Mouse (Mus musculus) embryonic fibroblast, embryonic 13.5 days (primary cell): ENCODE measurements around the gene Arl6ip4. TPM values are rescaled to one million over a fixed set of nuclear protein-coding genes. Genes with fewer than 3 reads are reported as not detected.

Source experiments
- H3K27ac ChIP-seq: 2 replicates; pipeline ENCODE4 v1.5.1; 2012; ENCODE audit warnings: low read length, control low read depth, inconsistent platforms; ENCODE audit not compliant: insufficient read depth
- H3K4me1 ChIP-seq: 2 replicates; pipeline ENCODE4 v1.6.1; 2011; ENCODE audit warnings: low read length; ENCODE audit not compliant: control insufficient read depth, insufficient read depth
- H3K4me3 ChIP-seq: 2 replicates; pipeline ENCODE4 v1.5.1; 2011; ENCODE audit warnings: mild to moderate bottlenecking, control low read depth, low read length; ENCODE audit not compliant: insufficient read depth
- CTCF ChIP-seq: IDR thresholded peaks from 2 replicates; pipeline ENCODE4 v1.5.1; 2011; ENCODE audit warnings: mild to moderate bottlenecking, control low read depth, low read length, moderate library complexity, borderline replicate concordance; ENCODE audit not compliant: insufficient read depth
- POLR2A ChIP-seq: IDR thresholded peaks from 2 replicates; pipeline ENCODE4 v1.6.1; 2011; ENCODE audit warnings: low read depth, mild to moderate bottlenecking, control low read depth, low read length, moderate library complexity
- polyA plus RNA-seq: library from polyadenylated mRNA; stranded (reverse); fragments of >200 nt; gene quantifications from 2 replicates; pipeline ENCODE4 v1.2.4, GENCODE M21; 2011; ENCODE audit warnings: low read depth; ENCODE audit not compliant: missing spikeins, insufficient read length

The Arl6ip4 gene
- polyA plus RNA-seq, 1 experiment = 57.0 TPM

DNA sequence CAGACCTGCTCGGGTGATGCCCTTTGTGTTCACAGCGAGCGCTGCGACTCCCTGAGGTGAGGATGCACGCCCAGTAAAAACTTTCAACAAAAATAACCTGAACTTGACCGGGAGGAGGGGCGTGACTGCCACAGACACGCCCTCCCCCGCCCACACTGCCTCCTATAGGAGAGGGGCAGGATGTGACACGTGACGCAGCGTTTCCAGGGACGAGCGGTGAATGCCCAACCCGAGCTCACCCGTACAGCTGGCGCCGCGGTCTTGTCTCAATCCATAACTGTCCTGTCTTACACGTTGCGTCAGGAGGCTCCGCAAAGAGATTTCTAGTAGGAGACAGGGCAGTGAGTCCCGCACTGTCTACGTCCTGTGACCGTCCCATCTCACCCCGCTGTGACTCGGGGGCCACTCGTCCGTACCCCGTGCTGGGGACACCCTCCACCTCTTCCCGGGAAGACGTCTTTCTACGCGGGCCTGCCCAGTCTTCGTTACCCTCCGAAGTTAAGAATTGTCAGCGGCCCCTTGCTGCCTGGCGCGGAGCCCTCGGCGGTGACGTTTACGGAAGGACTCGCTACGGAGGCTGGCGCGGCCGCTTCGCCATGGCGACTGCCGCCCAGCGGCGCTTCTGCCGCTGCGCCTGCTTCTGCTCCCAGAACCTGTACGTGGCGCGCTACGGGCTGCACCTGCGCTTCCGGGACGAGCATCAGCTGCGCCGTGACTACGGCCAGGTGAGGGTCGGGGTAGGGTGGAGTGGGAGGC is 4.0 kb upstream of the Arl6ip4 start, which contains the start of gene Ogfod2:
Gene Ogfod2, plus strand, starts transcription at position 556 of the 756 bp plus-strand sequence.
- H3K27ac ChIP-seq = peak within 1 kb of the TSS; percentile 87
- no peak; the same call in 1 of the 2 replicates for TF ChIP-seq CTCF
- TF ChIP-seq POLR2A = peak; percentile 89
- H3K4me1 ChIP-seq = peaks cover 2% of the 10 kb centered on the region
- H3K4me3 ChIP-seq = peak within 1 kb of the TSS; percentile 85

DNA sequence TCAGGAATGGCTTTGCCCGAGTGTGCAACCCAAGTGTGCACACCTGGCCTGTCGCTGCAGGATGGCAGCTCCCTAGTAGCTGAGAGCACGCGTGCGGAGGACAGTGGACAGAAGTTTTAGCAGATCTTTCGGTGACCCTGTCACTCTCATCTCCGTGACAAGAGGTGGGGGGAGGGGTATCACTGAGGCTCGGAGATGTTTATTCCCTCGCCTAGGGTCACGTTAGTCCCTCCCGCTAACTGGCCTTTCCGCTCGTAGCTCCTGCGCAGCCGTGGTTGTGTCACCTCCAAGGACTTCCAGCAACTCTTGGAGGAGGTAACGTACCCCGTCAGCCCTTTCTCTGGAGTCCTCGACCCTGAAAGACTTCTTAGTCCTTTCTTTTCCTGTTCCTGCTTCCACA is 3.4 kb upstream of the Arl6ip4 start:
- Histone ChIP-seq H3K27ac (peak overlapping the region; percentile 28; the same call in 1 of the 2 replicates), H3K4me1 (peaks cover 6% of the 10 kb centered on the region)
- TF ChIP-seq POLR2A = no peak
- TF ChIP-seq CTCF = no peak

GRCm38 (mm10) chr5:124113030-124113429 is 2.9 kb upstream of the Arl6ip4 start:
- Histone ChIP-seq H3K4me1 (peaks cover 6% of the 10 kb centered on the region), H3K27ac (peak overlapping the region; percentile 28; the same call in 1 of the 2 replicates), H3K4me3 (peak overlapping the region; percentile 85)
- TF ChIP-seq POLR2A = no peak; the same call in 1 of the 2 replicates
- peak; percentile 53; the same call in 1 of the 2 replicates for TF ChIP-seq CTCF

More for the DNA sequence above, 3.4 kb upstream of the Arl6ip4 start:
- H3K4me3 ChIP-seq = peak overlapping the region; percentile 85

DNA sequence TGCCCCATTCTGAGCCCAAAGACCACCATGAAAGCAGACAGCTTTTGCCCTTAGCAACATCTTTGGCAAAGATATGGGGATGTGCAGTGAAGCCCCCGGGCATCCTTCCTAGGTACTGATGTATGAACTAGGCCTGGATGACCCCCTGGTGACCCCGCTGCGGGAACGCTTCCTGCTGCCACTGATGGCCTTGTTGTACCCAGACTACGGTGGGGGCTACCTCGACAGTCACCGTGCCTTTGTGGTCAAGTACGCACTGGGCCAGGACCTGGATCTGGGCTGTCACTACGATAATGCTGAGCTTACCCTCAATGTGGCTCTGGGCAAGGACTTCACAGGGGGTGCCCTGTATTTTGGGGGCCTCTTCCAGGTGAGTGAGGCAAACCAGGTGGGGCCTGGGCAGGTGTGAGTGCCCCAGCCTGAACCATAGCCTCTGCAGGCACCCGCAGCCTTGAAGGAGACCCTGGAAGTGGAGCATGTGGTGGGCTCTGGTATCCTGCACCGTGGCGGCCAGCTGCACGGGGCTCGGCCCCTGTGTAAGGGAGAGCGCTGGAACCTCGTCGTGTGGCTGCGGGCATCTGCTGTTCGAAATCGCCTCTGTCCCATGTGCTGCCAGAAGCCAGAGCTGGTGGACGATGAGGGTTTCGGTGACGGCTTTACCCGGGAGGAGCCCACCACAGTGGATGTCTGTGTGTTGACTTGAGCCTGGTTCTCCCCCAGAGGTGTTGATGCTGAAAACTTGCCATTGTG is 1.4 kb upstream of the Arl6ip4 start:
- Histone ChIP-seq H3K27ac (no peak overlapping the region), H3K4me3 (no peak overlapping the region), H3K4me1 (peaks cover 6% of the 10 kb centered on the region)
- no peak for TF ChIP-seq POLR2A
- no peak for TF ChIP-seq CTCF

GRCm38 (mm10) chr5:124115531-124115930 is 358 bp upstream of the Arl6ip4 start:
- TF ChIP-seq CTCF = no peak
- TF ChIP-seq POLR2A = no peak
- peaks cover 6% of the 10 kb centered on the region for H3K4me1 ChIP-seq
- H3K4me3 ChIP-seq = peak overlapping the region; percentile 76
- 0 out of 2 replicates have a peak overlapping the region, but pooled peaks have one; percentile 73 for H3K27ac ChIP-seq

DNA sequence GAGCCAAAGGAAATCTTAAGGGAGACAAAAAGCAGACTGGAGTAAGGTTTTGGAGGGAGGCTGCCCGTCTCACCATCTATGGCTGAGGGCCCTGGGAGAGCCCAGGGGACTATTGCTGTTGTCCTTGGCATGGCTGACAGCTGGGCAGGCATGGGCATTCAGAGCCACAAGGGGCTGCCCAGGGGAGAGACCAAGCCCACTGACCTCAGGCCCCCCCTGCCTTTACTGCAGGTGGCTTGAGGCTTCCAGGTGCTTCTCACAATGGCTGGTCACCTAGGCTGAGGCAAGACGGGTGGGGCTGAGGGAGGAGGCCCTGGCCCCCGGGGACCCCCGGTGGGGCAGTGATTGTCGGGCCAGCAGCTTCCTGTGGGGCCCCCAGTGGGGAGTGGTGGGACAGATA is 3.3 kb downstream of the Arl6ip4 start:
- Histone ChIP-seq H3K4me1 (peaks cover 6% of the 10 kb centered on the region), H3K27ac (no peak overlapping the region), H3K4me3 (no peak overlapping the region)
- TF ChIP-seq POLR2A (no peak), CTCF (no peak)

DNA sequence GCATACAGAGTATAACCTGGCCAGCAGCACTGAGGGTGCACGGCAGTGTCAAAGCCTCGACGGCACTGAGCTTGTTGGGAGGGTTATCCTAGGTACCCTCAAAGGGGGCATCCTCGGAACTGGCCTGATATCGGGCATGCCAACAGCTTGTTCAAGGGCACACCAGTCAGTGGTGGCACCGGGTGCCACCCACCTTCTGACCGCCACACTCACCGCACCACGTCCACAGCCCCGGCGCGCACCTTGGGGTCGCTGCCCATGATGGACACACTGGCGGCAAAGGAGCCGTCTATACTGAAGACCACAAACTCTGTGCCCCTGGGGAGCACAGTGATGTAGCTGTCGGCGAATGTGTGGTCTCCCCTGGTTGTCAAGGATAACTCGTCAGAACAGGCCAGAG is 6.5 kb downstream of the Arl6ip4 start:
- TF ChIP-seq POLR2A (no peak), CTCF (no peak)
- no peak overlapping the region for H3K27ac ChIP-seq
- H3K4me1 ChIP-seq = no peaks in the 10 kb centered on the region
- no peak overlapping the region for H3K4me3 ChIP-seq

GRCm38 (mm10) chr5:124125093-124125492 is 9.2 kb downstream of the Arl6ip4 start:
- Histone ChIP-seq H3K4me1 (no peaks in the 10 kb centered on the region), H3K4me3 (no peak overlapping the region), H3K27ac (no peak overlapping the region)
- TF ChIP-seq CTCF (no peak), POLR2A (no peak)

GRCm38 (mm10) chr5:124134261-124134660 is 18.4 kb downstream of the Arl6ip4 start:
- Histone ChIP-seq H3K27ac (no peak overlapping the region), H3K4me3 (no peak overlapping the region), H3K4me1 (no peaks in the 10 kb centered on the region)
- TF ChIP-seq CTCF = no peak

DNA sequence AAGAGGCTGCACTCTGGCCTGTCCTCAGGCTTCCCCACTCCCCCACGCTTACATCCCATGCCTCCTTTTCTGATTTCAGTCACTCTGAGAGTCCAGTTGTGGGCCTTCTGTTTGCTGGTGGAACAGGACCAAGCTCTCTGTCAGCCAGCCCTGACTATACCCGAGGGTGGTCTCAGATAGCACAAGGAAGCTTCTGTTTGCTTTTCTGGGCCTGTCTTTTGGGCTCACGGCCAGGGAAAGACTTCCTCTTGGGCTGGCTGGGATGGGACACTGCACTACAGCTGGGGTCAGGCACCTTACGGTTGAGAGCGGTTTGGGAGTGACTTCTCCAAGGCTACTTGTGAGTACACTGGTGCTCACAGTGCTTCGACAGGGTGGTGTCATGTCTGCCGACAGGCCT is 22.2 kb downstream of the Arl6ip4 start:
- no peak for TF ChIP-seq CTCF
- H3K27ac ChIP-seq = no peak overlapping the region
- H3K4me3 ChIP-seq = no peak overlapping the region
- no peaks in the 10 kb centered on the region for H3K4me1 ChIP-seq
